Mouse (Mus musculus) limb, embryonic 14.5 days (tissue): ENCODE results near the gene Capn12. TPM values are rescaled to one million over a fixed set of nuclear protein-coding genes. Genes with fewer than 3 reads are reported as not detected.

Source experiments
- ATAC-seq: fragments of 200-750 bp; cut with Nextera tagmentation; 2 replicates; pipeline ENCODE4 v1.8.0; 2017; ENCODE audit warnings: low read depth, moderate number of reproducible peaks, moderate TSS enrichment; ENCODE audit not compliant: low FRiP score
- DNase-seq: peaks from one replicate; pipeline ENCODE4 v3.0.0-alpha.2; 2015; ENCODE audit warnings: low spot score
- H3K27ac ChIP-seq: fragments of 300-500 bp; sonication (generic); replicated peaks from 2 replicates; pipeline ENCODE4 v1.5.1; 2014; ENCODE audit warnings: low read depth, mild to moderate bottlenecking, low read length, moderate library complexity, mixed read lengths
- H3K27me3 ChIP-seq: fragments of 300-500 bp; sonication (generic); 2 replicates; pipeline ENCODE4 v1.6.1; 2014; ENCODE audit warnings: low read length, mixed read lengths; ENCODE audit not compliant: control insufficient read depth, insufficient read depth
- H3K36me3 ChIP-seq: fragments of 300-500 bp; sonication (generic); 2 replicates; pipeline ENCODE4 v1.6.1; 2014; ENCODE audit warnings: mild to moderate bottlenecking, low read length, moderate library complexity, mixed read lengths; ENCODE audit not compliant: control insufficient read depth, insufficient read depth
- H3K4me1 ChIP-seq: fragments of 300-500 bp; sonication (generic); 2 replicates; pipeline ENCODE4 v1.6.1; 2014; ENCODE audit warnings: antibody characterized with exemption, low read length, mixed read lengths; ENCODE audit not compliant: control insufficient read depth, insufficient read depth
- H3K4me2 ChIP-seq: fragments of 300-500 bp; sonication (generic); replicated peaks from 2 replicates; pipeline ENCODE4 v1.6.1; 2014; ENCODE audit warnings: low read depth, mild to moderate bottlenecking, low read length, moderate library complexity; ENCODE audit not compliant: severe bottlenecking
- H3K4me3 ChIP-seq: fragments of 300-500 bp; sonication (generic); replicated peaks from 2 replicates; pipeline ENCODE4 v1.5.1; 2014; ENCODE audit warnings: low read length
- H3K9ac ChIP-seq: fragments of 300-500 bp; sonication (generic); 2 replicates; pipeline ENCODE4 v1.6.1; 2014; ENCODE audit warnings: mild to moderate bottlenecking, low read depth, low read length, moderate library complexity; ENCODE audit not compliant: severe bottlenecking
- H3K9me3 ChIP-seq: fragments of 300-500 bp; sonication (generic); 2 replicates; pipeline ENCODE4 v1.6.1; 2016; ENCODE audit warnings: low read length; ENCODE audit not compliant: control insufficient read depth
- POLR2A ChIP-seq: fragments of 200-500 bp; IDR thresholded peaks from 2 replicates; pipeline ENCODE4 v1.8.0; 2012; ENCODE audit warnings: inconsistent platforms, mild to moderate bottlenecking, moderate library complexity, borderline replicate concordance; ENCODE audit not compliant: insufficient read depth, insufficient read length; ENCODE audit errors: extremely low read depth
- WGBS: fragments of 180-500 bp; shearing (Covaris S2); extraction: QIAGEN DNeasy Blood & Tissue Kit; methylation state at CpG from one replicate; pipeline ENCODE4 v1.1.7; 2014; 5-methylcytosine and 5-hydroxymethylcytosine counted together
- polyA plus RNA-seq, 2 experiments: library from polyadenylated mRNA; depleted of rRNA in 1 of 2; stranded (reverse) in 1 of 2; unstranded in 1 of 2; fragments of >200 nt; fragmentation: Nextera tagmentation in 1 of 2; extraction: Ambion mirVana in 1 of 2; gene quantifications; 2 replicates each; pipeline versions ENCODE4 v1.2.1 to v1.2.3; 2012 to 2014

Gene Capn12
- polyA plus RNA-seq (2012; rRNA removed) (0.19 and 0.25 TPM in 2 replicates), polyA plus RNA-seq (2014; fragmentation: Nextera tagmentation; extraction: Ambion mirVana) (0.58 and 0.94 TPM in 2 replicates)

GRCm38 (mm10) chr7:28881199-28881598, at the start of gene Capn12:
Capn12 (plus strand) TSS chr7:28881422.
- ATAC-seq (no peak), DNase-seq (no peak)
- Histone ChIP-seq H3K27me3 (no peaks in the 10 kb centered on the region), H3K4me3 (no peak within 1 kb of the TSS), H3K9ac (no peak within 1 kb of the TSS), H3K4me1 (no peaks in the 10 kb centered on the region), H3K36me3 (no peaks in the 10 kb centered on the region), H3K27ac (no peak within 1 kb of the TSS), H3K4me2 (no peak within 1 kb of the TSS), H3K9me3 (no peaks in the 10 kb centered on the region)
- 36% methylated on average over 13 of the region's 13 CpGs for WGBS
- no peak for TF ChIP-seq POLR2A

GRCm38 (mm10) chr7:28832137-28832536, 49.1 kb upstream of the Capn12 start:
- no peak for ATAC-seq
- no peak overlapping the region for H3K4me3 ChIP-seq
- DNase-seq, result no peak
- TF ChIP-seq POLR2A, result no peak
- WGBS, result 62% methylated on average over 6 of the region's 6 CpGs
- no peaks in the 10 kb centered on the region for H3K9me3 ChIP-seq
- H3K4me2 ChIP-seq, result no peak overlapping the region
- peaks cover 34% of the 10 kb centered on the region for H3K36me3 ChIP-seq
- H3K27ac ChIP-seq, result no peak overlapping the region
- no peaks in the 10 kb centered on the region for H3K4me1 ChIP-seq
- H3K27me3 ChIP-seq, result no peaks in the 10 kb centered on the region
- no peak overlapping the region for H3K9ac ChIP-seq

GRCm38 (mm10) chr7:28833723-28834347, 47.4 kb upstream of the Capn12 start, which contains the start of gene Lgals4:
Lgals4 (plus strand) TSS chr7:28833854.
- no peaks in the 10 kb centered on the region for H3K4me1 ChIP-seq
- DNase-seq, result no peak
- H3K9me3 ChIP-seq, result no peaks in the 10 kb centered on the region
- H3K9ac ChIP-seq, result no peak within 1 kb of the TSS
- no peaks in the 10 kb centered on the region for H3K27me3 ChIP-seq
- H3K27ac ChIP-seq, result no peak within 1 kb of the TSS
- peaks cover 29% of the 10 kb centered on the region for H3K36me3 ChIP-seq
- no peak within 1 kb of the TSS for H3K4me2 ChIP-seq
- no peak within 1 kb of the TSS for H3K4me3 ChIP-seq
- TF ChIP-seq POLR2A, result no peak
- WGBS, result 85% methylated on average over 6 of the region's 6 CpGs
- ATAC-seq, result no peak

GRCm38 (mm10) chr7:28836936-28837335, 44.3 kb upstream of the Capn12 start:
- Histone ChIP-seq H3K27ac (no peak overlapping the region), H3K4me2 (no peak overlapping the region), H3K4me3 (no peak overlapping the region), H3K4me1 (no peaks in the 10 kb centered on the region), H3K36me3 (peaks cover 4% of the 10 kb centered on the region), H3K9ac (no peak overlapping the region), H3K9me3 (no peaks in the 10 kb centered on the region), H3K27me3 (no peaks in the 10 kb centered on the region)
- DNase-seq, result no peak
- ATAC-seq, result no peak
- 80% methylated on average over 5 of the region's 5 CpGs for WGBS
- TF ChIP-seq POLR2A, result no peak

- H3K4me2 ChIP-seq, result no peak overlapping the region
- no peak overlapping the region for H3K4me3 ChIP-seq
- H3K27me3 ChIP-seq, result no peaks in the 10 kb centered on the region
- H3K27ac ChIP-seq, result no peak overlapping the region
- WGBS, result 58% methylated on average over 9 of the region's 9 CpGs
- H3K9me3 ChIP-seq, result no peaks in the 10 kb centered on the region
- no peak overlapping the region for H3K9ac ChIP-seq
- no peak for ATAC-seq
- TF ChIP-seq POLR2A, result no peak
- DNase-seq, result no peak
- H3K4me1 ChIP-seq, result no peaks in the 10 kb centered on the region
- no peaks in the 10 kb centered on the region for H3K36me3 ChIP-seq
These were observed 42.9 kb upstream of the Capn12 start for GRCm38 (mm10) chr7:28838331-28838730.
